Mouse (Mus musculus) induced T-regulatory cell, adult 2 months (primary cell): ENCODE data around the gene Jade2.

Experiments used
- DNase-seq: peaks from one replicate; pipeline ENCODE4 v3.0.0-alpha.2; 2012; ENCODE audit warnings: low read depth

The Jade2 gene

GRCm38 (mm10) chr11:51857081-51857671 lies at the start of gene Jade2:
Jade2 (minus strand) TSS chr11:51857653.
- DNase-seq: peak; percentile 75

GRCm38 (mm10) chr11:51904224-51904623 lies 46.8 kb upstream of the Jade2 start:
- no peak for DNase-seq

GRCm38 (mm10) chr11:51899691-51900090 lies 42.2 kb upstream of the Jade2 start:
- DNase-seq: no peak

GRCm38 (mm10) chr11:51898326-51899080 lies 41.0 kb upstream of the Jade2 start:
- peak; percentile 38 for DNase-seq

- no peak for DNase-seq
These were observed 39.9 kb upstream of the Jade2 start for GRCm38 (mm10) chr11:51897311-51897710.

- no peak for DNase-seq
These were observed 38.6 kb upstream of the Jade2 start for GRCm38 (mm10) chr11:51896012-51896411.

GRCm38 (mm10) chr11:51885681-51886080 lies 28.2 kb upstream of the Jade2 start:
- DNase-seq: no peak

GRCm38 (mm10) chr11:51884092-51884491 lies 26.6 kb upstream of the Jade2 start:
- DNase-seq: no peak

- peak; percentile 60 for DNase-seq
These were observed 26.2 kb upstream of the Jade2 start for GRCm38 (mm10) chr11:51883670-51884069.

GRCm38 (mm10) chr11:51881776-51882175 lies 24.3 kb upstream of the Jade2 start:
- DNase-seq: no peak

GRCm38 (mm10) chr11:51881041-51881730 lies 23.7 kb upstream of the Jade2 start:
- no peak for DNase-seq

- no peak for DNase-seq
These were observed 19.5 kb upstream of the Jade2 start for GRCm38 (mm10) chr11:51876943-51877344.

GRCm38 (mm10) chr11:51875792-51876195 lies 18.3 kb upstream of the Jade2 start:
- DNase-seq: peak; percentile 39

- DNase-seq: peak; percentile 43
These were observed 17.6 kb upstream of the Jade2 start for GRCm38 (mm10) chr11:51875086-51875485.

- DNase-seq: peak; percentile 62
These were observed 17.0 kb upstream of the Jade2 start for GRCm38 (mm10) chr11:51874266-51875036.

- no peak for DNase-seq
These were observed 15.7 kb upstream of the Jade2 start for GRCm38 (mm10) chr11:51873141-51873540.

GRCm38 (mm10) chr11:51867261-51867660 lies 9.8 kb upstream of the Jade2 start:
- DNase-seq: no peak

GRCm38 (mm10) chr11:51866020-51866419 lies 8.6 kb upstream of the Jade2 start:
- no peak for DNase-seq

GRCm38 (mm10) chr11:51860666-51861065 lies 3.2 kb upstream of the Jade2 start:
- DNase-seq: no peak

GRCm38 (mm10) chr11:51859561-51859960 lies 2.1 kb upstream of the Jade2 start:
- DNase-seq: no peak

GRCm38 (mm10) chr11:51858528-51859051 lies 1.1 kb upstream of the Jade2 start:
- DNase-seq: peak; percentile 77
